Mouse (Mus musculus) urinary bladder, adult 2 months (tissue): Measurements from ENCODE around the gene Mybphl. TPM values are rescaled to one million over a fixed set of nuclear protein-coding genes. Genes with fewer than 3 reads are reported as not detected.
A peak's percentile ranks its signal among the peaks of the same experiment; 100 is the strongest.

Source experiments
- DNase-seq: peaks from one replicate; pipeline ENCODE4 v3.0.0; 2022; ENCODE audit warnings: low spot score
- polyA plus RNA-seq: library from polyadenylated mRNA; depleted of rRNA; stranded (reverse); fragments of >200 nt; gene quantifications from 2 replicates; pipeline ENCODE4 v1.2.3, GENCODE M21; 2012; rRNA removed

Gene Mybphl
- polyA plus RNA-seq, 1 experiment = not detected

GRCm38 (mm10) chr3:108410359-108410714 is 45.6 kb downstream of the Mybphl start:
- no peak for DNase-seq

GRCm38 (mm10) chr3:108411026-108411753 is 46.5 kb downstream of the Mybphl start:
- no peak for DNase-seq

DNA sequence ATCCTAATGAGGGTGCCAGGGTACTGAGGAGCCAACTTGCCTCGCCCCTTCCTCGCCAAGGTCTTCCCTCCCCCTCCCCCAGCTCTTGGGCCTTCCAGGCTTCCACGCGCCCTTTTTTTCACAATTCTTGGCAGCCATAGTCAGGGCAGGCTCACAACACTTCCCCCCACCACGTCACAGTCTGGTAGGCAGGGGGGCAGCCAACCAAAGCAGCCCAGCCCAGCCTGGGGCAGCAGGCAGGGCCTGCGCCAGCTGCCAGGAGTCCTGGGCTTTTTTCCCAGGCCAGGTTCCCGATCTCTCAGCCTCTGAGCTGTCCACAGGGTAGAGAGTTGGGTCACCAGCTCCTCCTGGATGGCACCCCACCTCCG is 47.0 kb downstream of the Mybphl start:
- no peak for DNase-seq

DNA sequence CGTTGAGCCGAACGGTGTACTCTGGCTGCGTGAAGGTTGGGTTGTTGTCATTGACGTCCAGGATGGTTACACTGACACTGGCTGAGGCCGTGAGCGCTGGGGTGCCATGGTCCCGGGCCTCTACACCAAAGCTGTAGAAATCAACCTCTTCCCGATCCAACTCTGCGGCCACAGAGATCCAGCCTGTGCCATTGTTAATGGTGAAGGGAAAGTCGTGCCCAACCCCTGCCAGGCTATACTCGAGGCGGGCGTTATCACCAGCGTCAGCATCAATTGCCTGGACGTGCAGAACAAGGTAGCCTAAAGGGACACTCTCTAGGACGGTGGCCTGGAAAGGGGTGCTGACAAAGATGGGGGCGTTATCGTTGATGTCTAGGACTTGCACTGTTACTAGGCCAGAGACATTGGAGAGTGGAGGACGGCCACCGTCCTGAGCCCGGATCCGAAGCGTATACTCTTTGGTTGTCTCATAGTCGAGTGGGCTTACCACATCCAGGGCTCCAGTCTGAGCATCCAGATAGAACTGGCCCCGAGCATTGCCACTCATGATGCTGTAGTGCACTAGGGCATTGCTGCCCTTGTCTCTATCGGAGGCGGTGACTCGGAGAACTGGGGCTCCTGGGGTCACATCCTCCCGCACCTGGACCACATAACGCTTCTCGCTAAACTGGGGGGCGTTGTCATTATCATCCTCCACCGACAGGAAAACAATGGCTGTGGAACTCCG is 49.1 kb downstream of the Mybphl start:
- no peak for DNase-seq

GRCm38 (mm10) chr3:108414857-108415830 is 50.4 kb downstream of the Mybphl start, which contains the start of gene Celsr2:
Gene Celsr2 (minus strand): TSS chr3:108415552.
- DNase-seq = no peak

GRCm38 (mm10) chr3:108415831-108416223 is 51.1 kb downstream of the Mybphl start:
- peak; percentile 64 for DNase-seq

DNA sequence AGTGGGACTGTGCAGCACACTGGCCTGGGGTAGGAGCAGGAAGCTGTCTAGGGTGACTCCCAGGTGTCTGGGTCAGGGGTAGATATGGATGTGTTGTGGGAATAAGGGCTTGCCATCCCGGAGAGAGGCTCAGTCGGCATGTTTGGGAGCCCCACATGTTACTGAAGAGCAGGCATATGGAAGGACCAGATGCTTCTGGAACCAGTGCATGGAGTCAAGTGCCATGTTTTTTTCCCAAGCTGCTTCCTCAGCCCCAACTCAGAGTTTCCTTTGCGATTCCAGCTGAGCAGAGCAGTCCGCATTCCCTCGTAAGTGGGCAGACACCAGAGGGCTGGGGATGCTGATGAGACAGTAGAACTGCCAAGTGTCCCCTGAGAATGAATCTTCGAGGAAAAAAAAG is 58.3 kb downstream of the Mybphl start:
- DNase-seq = no peak

GRCm38 (mm10) chr3:108423844-108424801 is 59.4 kb downstream of the Mybphl start:
- DNase-seq = no peak

DNA sequence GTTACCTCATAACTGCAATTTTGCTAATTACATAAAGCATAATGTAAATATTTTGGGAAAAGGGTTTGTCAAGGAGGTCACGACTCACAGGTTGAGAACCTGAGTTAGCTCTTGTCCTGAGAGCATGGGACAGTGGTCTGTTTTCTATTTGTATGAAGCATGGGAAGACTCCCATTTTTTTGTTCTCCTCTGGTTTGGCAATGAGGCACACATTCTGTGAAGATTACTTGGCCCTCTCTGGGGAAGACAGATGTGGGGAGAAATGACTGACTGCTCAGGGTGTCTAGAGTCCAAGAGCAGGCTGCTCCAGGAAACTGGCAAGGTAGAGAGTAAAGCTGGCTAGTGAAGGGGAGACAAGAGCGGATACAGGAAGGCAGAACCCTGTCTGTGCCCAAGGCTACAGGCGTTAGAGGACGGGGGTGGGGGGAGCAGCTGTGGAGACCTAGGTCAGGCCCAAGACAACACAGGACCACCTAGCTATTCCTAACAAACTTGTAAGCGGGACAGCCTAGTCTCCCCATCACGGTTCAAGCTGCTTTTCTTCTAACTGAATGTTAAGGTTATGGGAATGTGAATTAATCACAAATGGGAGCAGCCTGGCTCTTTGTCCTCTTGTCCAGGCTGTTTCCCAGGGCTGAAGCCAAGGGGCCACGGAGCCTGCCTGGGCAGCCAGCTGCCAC is 60.4 kb downstream of the Mybphl start:
- DNase-seq = no peak

GRCm38 (mm10) chr3:108425624-108426018 is 60.9 kb downstream of the Mybphl start:
- DNase-seq = no peak

Other genes starting within 250 kb of the Mybphl start
- gene Gnai3, start 218.8 kb upstream of the Mybphl start, polyA plus RNA-seq = 70.4 and 75.8 TPM in 2 replicates
- gene Gpr61, start 210.0 kb upstream of the Mybphl start, polyA plus RNA-seq = 0.01 TPM in 1 of 2 replicates, not detected in the other
- 9.4 and 13.1 TPM in 2 replicates for gene Amigo1, start 178.6 kb upstream of the Mybphl start, polyA plus RNA-seq
- 8.3 and 8.6 TPM in 2 replicates for gene Cyb561d1, start 163.7 kb upstream of the Mybphl start, polyA plus RNA-seq
- 7.1 and 8.5 TPM in 2 replicates for gene Atxn7l2, start 154.0 kb upstream of the Mybphl start, polyA plus RNA-seq
- 0.56 and 0.96 TPM in 2 replicates for gene Sypl2, start 138.3 kb upstream of the Mybphl start, polyA plus RNA-seq
- gene Psma5, start 108.0 kb upstream of the Mybphl start, polyA plus RNA-seq = 108 and 130 TPM in 2 replicates
- gene Sort1, start 80.8 kb upstream of the Mybphl start, polyA plus RNA-seq = 41.5 and 51.7 TPM in 2 replicates
- gene Psrc1, start 18.9 kb downstream of the Mybphl start, polyA plus RNA-seq = 4.0 and 4.4 TPM in 2 replicates
- gene Celsr2, start 50.6 kb downstream of the Mybphl start, polyA plus RNA-seq = 4.6 and 7.2 TPM in 2 replicates
- gene Sars, start 80.3 kb downstream of the Mybphl start, polyA plus RNA-seq = 64.1 and 86.7 TPM in 2 replicates
- gene 1700013F07Rik, start 169.2 kb downstream of the Mybphl start, polyA plus RNA-seq = 0.11 and 0.16 TPM in 2 replicates
- 0.30 and 0.53 TPM in 2 replicates for gene 5330417C22Rik, start 171.6 kb downstream of the Mybphl start, polyA plus RNA-seq
- gene Tmem167b, start 197.6 kb downstream of the Mybphl start, polyA plus RNA-seq = 13.8 and 24.1 TPM in 2 replicates
- gene Taf13, start 206.8 kb downstream of the Mybphl start, polyA plus RNA-seq = 30.7 and 31.1 TPM in 2 replicates
- 10.8 and 12.7 TPM in 2 replicates for gene Wdr47, start 226.4 kb downstream of the Mybphl start, polyA plus RNA-seq